Mouse (Mus musculus) thymus, postnatal 4 days (tissue): Measurements from ENCODE around the gene Ice1.
A peak's percentile ranks its signal among the peaks of the same experiment; 100 is the strongest.

Experiments
- DNase-seq: peaks from one replicate; pipeline ENCODE4 v3.0.0; 2021

Gene Ice1

DNA sequence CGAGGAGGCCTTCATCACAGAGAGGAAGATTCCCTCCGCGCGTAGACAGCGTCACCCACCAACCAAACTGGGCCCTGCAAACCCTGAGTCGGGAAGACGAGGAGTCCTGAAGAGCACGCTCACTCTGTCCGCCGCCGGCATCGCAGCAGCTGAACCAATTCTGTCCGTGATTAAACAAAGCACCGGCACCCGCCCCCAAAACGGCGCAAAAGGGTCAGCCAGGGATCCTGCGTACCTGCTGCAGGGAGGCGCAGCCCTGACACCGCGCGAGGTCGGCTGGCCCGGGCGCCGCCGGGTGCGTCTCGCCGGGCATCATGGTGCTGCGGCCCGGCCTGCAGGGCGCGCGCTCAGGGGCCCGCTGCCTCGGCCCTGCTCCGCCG is at the start of gene Ice1:
TSS of gene Ice1 (minus strand) at position 353 of the 380 bp plus-strand sequence.
- no peak for DNase-seq

DNA sequence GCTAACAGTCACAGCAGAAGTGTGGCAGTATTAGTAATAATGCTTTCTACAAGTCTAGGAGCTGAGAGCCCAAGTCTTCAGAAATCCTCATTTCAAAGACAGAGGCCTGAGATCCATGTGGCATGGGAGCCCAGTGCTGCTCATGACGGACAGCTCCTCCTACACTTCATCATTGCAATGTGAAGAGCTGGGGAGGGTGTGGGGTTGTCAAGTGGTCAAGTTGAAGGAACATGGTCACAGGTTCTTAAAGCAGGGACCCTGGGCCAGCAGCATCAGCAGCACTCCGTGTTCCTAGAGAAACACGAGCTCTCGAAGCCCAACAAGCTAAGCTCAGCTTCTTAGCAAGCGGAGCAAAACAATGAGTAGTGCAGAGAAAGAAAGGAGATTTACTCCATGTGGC is 48.4 kb upstream of the Ice1 start:
- DNase-seq, result no peak

DNA sequence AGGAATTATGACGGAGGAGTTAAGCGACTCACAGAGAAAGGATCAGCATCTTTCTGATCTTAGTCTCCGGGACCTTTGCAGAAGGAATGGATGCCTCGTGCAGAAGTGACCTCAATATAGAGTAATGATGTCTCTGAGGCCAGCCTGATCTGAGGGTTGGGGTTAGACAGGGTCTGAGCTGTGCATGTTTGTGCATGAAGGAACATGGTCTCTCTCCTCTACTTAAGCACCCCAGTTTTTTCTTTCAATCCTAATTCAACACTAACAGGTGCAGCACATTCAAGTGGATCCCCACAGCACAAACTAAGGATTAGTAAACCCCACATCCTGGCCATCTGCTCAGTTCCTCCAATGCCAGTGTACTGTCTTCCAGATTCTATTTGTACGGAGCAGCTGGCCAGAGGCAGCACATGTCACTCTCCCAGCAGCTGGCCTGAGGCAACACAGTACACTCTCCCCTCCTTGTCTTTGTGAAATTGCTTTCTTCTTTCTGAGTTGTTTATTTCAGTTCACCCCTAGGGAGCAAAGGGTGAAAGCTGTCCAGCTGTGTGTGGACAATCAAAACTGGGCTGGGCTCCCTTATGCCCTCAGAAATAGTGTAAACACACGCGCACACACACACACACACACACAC is 47.7 kb upstream of the Ice1 start:
- no peak for DNase-seq

DNA sequence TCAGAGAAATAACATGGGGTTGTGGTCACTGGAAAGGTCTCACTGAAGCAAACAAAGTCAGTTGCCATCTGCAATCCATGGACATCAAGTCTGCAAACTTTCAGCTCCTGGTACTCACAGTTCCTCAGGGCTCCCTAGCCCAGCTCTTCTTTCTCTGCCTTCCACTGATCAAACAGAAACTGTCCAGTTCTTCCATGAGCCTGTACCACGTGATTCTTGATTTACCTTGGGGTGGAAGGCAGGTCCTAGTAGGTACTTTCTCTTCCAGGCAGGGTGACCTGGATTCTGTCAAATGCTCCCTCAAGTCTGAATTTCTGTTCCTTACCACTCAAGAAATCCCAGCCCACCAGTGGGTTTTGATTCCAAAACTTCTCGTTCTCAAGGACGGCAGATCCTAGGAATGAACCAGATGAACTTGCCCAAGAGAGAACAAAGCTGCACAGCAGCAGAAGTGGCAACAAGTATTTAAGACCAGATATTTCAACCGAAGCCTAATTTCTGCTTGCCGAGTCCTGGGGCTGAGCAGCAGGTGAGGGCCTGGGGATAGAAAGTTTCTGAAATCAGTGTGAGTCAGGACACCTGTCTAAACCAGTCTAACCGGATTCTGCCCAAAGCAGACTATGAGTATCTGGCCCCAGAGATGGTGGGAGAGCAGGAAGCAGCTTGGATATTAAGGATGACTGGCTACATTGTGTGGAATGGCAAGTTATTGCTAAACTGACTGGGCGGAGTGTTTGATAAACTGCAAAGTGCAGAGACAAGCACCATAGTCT is 44.2 kb upstream of the Ice1 start:
- DNase-seq, result no peak

DNA sequence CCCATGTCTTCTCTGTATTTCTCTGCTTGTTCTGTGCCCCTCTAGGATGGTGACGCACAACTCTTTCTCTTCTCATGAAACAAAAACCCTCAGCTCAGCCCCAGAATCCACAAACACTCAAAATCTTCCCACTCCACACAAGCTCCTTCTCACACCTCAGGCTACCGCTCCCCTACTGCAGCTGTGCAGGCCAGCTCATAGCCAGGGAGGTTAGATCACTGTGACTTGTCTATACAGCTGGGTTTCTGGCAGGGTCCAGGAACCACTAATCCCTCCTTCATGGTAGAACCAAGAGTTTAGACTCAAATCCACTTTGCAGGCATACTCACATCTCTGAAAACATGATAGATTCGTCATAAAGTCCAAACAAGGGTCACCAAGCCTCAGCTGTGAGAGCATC is 42.9 kb upstream of the Ice1 start:
- DNase-seq, result no peak

DNA sequence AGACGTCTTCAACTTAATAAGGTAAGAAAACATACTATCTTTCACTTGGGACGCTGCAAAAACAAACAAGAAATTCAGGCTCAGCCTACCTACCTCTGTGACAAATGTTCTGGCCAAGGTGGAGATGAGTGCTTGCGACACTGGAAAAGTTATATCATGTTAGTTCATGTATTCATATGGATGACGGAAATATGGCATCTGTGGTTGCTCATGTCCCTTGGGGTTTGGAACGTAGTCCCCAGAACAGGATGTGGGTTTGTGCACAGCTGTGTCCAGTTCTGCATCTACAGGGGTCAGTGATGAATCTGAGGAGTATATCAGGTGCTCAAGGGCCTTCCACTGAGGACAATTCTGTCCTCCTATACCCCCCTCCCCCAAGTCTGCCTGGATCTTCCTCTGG is 40.3 kb upstream of the Ice1 start:
- DNase-seq, result no peak

DNA sequence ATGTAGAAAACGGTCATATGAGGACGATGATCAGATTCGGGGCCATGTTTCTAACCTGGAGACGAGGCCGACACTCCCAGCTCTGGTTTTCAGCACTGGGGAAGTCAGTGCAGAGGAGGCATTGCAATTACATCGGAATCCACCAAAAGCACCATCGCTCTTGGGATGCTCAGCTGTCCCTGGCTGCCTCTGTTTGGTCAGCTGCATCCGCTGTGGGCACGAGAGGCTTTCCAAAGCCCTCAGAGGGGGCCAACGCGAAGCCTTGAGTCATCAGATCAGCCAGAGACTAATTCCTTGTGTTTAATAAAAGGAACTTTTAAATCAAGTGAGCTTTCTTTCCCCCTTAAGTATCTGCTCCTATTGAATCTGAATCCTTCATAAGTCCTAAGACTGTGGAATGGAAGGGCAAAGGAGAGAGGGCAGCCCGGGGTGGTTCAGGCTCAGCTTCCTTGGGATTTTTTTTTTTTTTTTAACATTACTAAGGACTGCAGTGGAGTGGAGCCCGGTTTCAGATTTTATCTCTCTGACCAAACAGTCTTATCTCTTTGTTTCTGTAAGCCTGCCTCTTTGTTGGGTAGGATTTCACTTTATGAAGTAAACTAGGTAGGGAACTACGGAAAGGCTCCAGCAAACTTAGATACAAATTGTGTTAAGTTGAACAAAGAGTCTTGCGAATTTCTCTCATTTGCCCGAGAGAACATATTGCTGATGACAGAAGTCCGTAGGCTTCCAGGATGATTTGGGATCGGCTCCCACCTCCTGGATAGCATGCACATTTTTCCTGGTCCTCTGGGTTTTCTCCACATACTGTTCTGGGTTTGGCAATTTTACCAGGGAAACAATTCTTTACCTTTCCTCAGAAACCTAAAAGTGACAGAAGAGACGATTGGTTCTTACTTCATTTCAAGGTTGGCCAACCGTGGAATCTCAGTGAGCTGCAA is 39.1 kb upstream of the Ice1 start:
- DNase-seq, result no peak

DNA sequence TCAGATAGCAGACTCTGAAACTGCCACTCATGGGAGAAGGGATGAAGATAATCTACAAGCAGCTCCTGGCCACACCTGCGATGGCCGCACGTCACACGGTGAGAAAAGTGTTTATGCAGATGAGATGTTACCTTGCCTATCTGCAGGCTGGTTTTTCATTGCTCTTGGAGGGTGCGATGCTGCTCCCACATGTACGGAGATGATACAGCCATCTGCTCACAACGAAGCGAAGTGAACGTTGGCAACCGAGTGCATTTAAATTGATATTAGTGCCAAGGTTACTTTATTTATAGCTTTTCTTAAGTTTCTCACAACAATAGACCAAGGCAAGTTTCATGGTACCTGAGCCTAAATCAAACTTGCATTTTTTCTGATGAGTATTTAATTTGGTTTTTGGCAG is 37.6 kb upstream of the Ice1 start:
- no peak for DNase-seq

DNA sequence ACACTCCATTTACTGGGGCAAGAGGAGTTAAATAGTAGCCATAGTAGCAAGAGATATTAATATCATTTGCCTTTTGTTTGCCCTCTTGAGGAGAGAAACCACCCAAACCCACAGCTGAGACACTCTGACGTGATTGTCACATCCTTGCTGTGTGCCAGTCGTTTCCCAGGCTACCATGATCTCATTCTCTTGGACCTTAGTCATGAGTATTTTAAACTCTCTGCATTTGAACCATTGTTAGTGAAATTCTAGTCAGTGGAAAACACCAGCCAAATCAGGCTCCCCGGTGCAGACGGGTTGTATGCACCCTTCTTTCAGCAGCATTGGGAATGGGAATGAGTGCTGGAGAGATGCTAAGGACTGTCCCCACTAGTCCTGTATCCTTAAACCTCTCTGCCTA is 32.6 kb upstream of the Ice1 start:
- no peak for DNase-seq

DNA sequence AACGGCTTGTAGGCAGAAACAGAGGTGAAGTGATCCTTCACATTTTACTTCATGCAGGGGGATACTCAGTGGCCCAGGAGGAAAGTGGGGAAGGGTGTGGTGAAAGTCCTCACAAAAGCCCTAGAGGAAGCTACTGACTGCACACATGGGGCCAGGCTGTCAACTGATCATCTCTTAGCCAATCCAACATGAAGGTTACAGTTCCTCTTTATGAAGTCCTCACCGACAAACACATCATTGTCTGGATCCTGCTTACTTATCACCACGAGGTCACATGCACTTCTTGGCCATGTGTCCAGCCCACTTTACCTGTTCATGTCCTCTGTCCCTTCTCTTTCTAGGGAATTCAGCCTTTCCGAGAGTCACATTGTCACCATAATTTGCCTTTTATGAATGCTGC is 22.3 kb upstream of the Ice1 start:
- DNase-seq, result no peak

DNA sequence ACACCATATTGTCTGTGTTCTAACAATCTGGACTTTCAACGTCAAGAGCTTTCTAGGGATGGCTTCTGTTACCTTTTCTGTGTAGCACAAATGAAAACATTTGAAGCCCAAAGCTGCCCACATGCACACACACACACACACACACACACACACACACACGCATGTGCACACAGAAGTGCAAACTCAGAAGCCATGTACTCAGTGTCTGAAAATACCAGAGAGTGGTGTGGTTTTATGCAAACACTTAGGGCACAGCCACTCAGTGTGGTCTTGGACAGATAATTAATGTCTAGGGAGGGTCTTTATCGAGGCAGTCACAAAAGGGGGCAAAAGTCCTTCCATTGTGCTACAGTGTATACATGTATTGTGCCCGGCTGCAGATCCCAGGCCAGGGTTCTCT is 19.3 kb upstream of the Ice1 start:
- DNase-seq, result no peak

DNA sequence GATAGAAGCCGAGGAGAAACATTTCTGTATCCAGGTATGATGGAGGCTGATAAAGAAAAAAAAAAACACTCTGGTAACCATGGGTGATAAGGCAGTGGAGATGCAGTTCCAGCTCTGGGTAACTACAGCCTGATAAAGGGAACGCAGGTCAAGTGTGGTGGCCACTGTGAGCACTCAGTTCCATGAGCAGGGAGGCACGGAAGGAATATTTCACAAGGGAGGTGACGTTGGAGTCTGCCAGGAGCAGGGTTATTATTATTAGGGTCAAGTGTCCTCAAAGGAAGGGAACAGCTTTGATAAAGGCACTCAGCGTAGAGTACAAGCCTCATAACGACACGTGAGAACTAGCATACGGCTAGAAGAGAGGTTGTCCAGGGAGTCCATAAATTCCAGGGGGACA is 18.9 kb upstream of the Ice1 start:
- DNase-seq, result no peak

DNA sequence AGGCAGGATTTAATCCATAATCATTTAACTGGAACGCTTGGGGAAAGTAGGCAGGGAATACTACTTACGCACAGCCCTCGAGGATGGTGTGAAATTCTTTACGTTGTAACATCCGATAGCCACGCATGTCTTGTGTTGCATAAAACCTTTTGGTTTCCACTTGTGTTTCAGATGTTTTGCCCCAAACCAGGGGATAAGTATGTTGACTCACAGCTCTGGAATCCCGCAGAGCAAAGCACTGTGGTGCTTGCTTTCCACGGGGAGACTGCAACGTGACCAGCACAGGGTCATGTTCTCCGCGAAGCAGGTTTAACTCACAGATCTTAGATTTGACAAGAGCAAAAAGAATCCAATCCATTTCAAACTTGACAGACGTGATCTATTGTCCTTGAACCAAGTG is 18.1 kb upstream of the Ice1 start:
- no peak for DNase-seq

DNA sequence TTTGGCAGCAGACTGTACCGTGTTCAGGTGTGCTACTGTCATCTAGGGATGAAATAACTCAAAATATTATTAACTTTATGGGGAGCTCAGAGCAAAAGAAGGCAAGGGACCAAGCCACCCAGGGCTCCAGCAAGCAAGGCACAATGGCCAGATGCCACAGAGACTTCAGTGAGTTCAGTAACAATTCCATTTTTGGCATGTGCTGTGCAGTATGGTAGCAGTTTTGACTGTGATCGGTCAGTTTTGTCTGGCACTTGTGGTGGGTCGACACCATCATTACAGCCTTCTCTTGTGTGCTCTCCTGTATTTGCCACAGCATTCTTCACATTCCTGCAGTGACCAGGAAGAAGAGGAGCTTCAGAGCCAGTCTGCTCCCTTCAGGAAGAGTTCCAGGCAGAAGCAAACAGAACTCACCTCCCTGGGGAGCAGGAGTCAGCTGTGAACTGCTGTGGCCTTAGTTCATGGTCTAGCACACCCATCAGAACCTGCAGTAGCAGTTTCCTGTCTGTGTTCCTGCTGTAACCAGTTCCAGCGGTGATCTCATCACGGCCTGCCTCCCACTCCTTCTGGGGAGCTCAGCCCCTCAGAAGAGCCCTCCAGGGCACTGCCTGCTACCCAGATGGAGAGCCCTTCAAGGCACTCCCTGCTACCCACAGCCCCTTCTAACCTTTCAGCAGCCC is 16.8 kb upstream of the Ice1 start:
- peak; percentile 56 for DNase-seq

DNA sequence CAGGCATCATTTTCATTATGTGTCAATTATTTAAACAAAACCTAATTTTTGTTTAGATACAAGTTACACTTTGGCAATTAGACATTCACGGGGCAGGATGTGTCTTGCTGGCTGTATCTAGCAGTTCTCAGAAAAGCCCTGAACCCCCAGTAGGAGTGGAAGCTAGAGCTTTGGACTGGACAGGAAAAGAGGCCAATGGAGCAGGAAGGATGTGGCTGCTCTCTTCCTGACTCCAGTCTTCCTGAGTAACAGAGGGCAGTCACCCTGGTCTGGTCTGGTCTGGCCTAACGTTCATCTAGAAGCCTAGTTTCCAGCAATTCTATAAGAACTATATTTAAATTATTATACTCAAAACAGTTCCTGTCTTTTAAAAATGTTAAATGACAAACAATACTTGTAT is 16.0 kb upstream of the Ice1 start:
- no peak for DNase-seq

DNA sequence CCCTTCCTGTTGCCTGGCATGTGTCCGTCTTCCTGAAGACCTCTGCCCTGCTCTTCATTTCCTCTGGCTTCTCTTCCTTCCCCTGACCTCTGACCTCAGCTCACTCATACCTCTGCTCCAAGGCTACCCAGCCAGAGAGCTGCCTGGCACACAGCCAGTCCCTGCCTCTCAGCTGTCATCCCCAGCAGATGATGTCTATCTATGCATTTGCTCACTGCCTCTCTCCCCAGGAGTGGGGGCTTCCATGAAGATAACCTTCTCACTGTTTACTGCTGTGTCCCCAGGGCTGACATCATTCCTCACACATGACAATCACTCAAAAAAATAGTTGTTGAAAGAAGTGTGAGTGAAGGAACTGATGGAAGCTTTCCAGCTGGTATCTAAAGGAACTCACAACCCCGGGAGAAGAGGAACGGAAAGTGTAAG is 12.6 kb upstream of the Ice1 start:
- no peak for DNase-seq

DNA sequence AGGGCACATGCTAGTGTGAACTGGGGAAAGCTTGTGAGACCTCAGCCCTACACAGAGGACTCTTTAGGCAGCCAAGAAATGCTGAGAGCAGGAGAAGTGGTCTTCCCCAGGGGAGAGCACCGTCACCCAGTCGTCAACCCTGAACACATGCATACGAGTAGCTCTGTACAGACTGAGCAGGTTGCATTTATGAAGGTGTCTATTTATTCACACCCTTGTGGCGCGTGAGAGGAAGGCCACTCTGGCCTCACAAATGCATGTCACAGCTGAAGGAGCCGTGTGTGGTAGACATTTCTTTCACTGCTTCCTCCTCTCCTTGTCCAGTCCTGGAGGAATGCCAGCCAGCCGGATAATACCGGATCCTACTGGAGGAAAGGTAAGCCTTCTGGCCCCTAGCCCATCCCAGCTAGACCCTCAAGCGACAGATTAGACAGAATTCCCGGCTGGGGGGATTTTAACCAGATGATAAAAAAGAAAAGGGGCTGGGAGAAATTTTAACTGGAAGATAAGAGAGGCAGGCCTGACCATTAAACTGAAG is 8.6 kb upstream of the Ice1 start:
- DNase-seq, result no peak

DNA sequence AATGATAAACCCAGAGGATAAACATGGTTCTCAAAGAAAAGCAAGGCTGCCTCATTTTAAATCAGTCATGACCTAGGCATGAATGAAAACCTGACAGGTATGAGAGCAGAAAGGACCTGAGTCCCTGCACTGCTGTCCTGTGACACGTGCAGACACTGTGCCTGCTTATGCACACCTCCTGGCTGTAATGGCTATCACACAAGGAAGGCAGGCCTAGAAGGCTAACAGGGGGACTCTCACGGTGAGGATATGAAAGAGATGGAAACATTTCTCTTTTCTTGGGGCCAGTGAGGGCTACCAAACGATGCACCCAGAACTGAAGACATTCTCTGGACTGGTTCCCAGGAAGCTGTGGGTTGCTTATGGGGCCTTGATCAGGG is 6.6 kb upstream of the Ice1 start:
- DNase-seq, result no peak

DNA sequence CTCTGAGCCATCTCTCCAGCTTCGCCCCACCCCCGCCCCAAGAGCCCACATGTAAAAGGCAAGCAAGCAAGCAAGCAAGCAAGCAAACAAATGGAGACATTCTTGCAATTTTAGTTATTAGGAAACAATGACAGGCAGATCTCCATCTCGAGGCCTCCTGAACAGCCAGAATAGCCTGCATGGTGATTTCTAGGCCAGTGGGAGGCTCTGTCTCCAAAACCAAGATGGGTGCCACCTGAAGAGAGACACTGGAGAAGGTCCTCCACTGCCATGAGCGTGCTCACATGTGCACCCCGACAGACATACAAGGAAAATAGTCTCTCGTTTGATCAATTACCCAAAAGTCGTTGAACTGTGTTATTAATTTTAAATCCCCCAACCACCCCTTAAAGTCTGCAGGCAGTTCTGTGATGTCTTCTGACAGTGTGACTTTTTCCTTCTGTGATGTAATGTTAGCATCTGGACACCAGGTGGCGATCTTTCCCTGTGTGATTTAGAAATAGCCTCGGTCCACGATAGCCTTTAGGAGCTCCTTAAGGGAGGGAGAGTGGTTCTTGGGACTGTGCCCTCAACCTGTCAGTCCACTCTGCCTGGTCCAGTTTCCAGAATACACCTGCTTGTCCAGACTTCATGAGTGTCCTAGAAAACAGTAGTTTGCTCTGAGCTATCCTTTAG is 6.1 kb upstream of the Ice1 start:
- peak; percentile 69 for DNase-seq

DNA sequence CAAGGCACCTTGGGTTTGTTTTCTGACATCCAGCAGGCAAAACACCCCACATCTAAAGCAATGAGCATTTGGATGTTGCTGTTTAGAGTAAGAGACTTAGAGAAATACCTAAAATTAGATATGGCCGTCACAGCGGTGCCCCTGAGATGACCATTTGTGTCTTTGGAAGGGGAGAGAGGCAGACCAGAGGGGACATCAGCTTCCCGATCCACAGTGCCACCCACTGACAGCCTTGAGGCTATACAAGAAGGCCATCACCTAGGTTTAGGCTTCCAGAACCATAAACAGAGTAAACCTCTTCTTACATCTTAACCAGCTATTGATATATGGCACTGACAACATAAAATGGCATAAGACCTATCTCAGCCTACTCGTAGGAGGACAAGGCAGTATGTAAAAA is 4.5 kb upstream of the Ice1 start:
- no peak for DNase-seq

DNA sequence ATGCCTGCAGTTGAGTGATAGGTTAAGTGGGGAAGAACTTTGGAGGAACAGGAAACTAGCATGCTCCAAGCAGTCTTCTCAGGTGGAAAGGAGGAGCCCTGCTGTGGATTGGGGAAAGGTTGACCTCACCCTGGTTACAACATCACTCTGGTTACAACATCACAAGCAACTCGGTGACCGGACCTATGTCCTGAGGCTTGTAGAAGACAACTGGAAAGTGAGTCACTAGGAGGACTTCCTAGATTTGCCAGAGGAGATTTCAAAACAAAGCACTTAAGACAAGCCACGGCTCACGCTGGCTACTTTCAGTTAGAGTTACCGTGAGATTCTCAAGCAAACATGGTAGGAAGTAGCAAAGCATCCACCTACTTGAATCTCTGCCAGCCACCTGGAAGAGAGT is 3.9 kb upstream of the Ice1 start:
- DNase-seq, result no peak

DNA sequence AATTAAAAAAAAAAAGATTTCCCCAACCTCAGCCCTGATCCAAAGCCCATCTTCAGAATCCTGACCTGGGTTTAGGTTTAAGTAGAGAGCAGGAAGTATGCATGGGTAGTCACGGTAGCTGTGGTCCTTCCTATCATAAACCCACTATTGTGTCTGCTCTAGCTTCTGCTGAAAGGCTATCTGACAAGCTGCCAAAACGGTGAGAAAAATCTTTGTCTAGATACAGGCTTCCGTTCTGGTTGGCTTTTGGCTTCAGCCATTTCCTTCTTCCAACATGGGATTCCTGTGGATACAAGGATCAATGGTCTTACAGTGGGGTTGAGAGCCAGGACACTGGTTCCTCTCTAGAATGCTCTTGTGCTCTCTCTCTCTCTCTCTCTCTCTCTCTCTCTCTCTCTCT is 2.2 kb upstream of the Ice1 start:
- DNase-seq, result no peak
